Mouse (Mus musculus) heart, postnatal 14 days (tissue): ENCODE data around the gene Mgat5. TPM values are rescaled to one million over a fixed set of nuclear protein-coding genes. Genes with fewer than 3 reads are reported as not detected.

Experiments
- DNase-seq, 2 experiments: peaks; one replicate each; pipeline ENCODE4 v3.0.0; 2021 to 2022
- intact Hi-C: fragments of 180-260 bp; cut with DNase I; formaldehyde crosslinking; loops from one replicate; pipeline ENCODE4 v1.15.1; 2025
- total RNA-seq, 2 experiments: library from RNA; stranded (reverse); gene quantifications; 2 replicates each; pipeline ENCODE4 v1.2.3; 2021

Gene Mgat5
- total RNA-seq, 2 experiments from 2014 or later = 15.6 to 15.7 TPM

DNA sequence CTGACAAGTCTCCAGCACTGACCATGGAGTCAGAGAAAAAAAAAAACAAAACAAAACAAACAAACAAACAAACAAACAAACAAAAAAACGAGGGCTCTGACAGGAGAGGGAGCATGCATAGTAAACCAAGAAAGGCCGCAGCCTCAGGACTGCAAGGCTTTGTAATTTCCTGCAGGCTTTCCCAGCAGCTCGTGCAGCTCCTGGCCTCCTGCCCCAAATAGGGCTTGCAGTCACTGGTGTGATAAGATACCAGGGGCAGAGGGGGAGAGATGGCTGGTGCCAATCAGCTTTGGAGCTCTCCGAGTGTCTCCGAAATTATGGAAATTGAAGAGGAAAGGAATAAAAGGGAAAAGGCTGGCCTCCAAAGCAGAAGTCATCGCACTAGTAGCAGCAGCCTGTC is 260.5 kb downstream of the Mgat5 start:
- intact Hi-C loops = no loop called here
- DNase-seq = peak in 1 of 2 experiments; percentile 31

DNA sequence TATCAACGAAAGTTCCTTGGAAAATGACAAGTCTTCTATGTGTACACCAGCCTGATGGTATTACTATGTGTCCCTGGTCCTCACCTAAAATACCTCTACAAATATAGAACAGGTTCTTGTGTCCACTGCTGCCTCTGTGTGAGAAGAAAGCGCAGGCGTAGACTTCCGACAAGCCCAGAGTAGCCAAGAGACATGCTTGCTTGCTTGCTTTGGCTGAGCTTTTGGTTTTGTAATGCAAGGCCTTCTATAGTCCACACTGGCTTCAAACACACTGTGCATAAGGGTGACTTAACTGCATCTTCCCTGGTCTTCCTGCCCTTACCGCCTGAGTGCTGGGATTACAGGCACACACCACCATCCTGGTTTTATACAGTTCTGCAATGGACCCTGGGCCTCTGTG is 262.4 kb downstream of the Mgat5 start:
- no peak for DNase-seq
- intact Hi-C loops = no loop called here

DNA sequence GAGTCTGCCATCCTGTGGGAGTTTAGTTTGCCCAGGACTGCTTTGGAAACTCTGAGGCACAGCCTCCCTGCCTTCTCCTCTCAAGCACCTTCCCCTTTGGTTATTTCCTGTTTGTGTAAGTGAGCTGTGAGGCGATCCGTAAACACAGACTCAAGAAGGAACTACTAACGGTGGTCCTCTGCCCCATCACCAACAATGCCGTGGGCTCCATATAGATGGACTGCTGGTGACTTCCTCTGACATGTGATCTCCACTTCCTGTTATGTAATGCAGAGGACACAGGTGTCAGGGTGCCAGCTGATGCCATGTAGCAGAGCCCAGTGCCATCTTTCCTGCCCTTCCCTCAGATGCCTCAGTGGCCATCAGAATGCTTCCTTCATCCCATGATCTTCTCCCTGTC is 265.4 kb downstream of the Mgat5 start:
- intact Hi-C loops = no loop called here
- DNase-seq = no peak

DNA sequence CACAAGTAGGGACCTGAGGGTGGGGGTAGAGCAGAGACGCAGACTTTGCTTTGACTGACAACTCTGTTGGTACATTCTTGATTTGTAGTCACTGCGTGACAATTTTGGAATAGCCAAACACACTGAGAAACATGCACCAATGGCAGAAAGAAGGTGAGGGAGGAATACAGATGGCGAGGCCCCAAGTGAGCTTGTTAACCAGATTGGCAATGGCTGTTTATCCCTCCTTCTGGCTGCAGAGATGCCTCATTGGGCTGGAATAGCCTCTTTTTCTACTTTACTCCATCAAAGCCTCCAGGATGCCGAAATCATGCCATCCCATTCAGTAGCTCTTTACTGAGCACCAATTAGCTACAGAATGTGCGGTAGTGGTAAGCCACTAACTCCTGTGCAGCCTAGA is 270.9 kb downstream of the Mgat5 start:
- intact Hi-C loops = no loop called here
- no peak for DNase-seq

DNA sequence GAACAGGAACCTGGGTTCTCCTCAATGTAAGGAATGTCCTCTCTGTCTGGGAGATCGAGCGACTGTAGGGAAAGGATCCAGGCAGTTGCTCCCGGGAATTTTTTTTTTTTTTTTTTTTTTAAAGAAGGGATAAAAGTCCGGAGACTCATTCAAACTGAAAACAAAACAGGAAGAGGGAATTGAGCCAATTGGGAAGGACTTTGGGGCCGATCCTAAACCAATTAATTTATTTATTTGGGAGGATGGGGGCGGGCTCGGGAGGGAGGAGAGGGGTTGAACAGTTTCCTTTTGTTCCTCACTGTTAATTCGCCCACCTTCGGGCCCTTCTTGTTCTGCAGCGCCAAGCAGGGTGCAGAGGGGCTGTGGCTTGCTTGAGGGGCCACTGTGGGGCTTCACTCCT is 278.1 kb downstream of the Mgat5 start:
- intact Hi-C loops = no loop called here

DNA sequence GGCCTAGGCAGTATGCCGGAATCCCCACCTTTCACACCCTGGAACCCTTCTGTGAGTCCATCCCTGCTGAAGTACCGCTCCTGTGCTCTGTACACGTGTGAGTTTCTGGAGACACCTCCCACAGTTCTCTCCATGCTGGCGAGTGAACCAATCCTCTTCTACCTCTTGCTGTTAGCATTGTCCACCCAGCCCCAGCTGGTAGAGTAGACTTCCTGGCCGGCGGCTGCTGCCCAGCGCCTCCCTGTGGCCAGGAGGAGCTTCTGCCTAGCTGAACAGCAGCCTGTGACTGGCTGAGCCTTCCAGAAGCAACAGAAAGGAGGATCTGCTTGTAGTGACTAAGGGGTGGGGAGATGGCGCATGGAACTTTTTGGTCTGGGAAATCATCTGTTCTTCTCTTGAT is 279.4 kb downstream of the Mgat5 start:
- DNase-seq = peak; percentile 10 to 20
- intact Hi-C loops = no loop called here

More for the DNA sequence above, 278.1 kb downstream of the Mgat5 start:
- DNase-seq = no peak

DNA sequence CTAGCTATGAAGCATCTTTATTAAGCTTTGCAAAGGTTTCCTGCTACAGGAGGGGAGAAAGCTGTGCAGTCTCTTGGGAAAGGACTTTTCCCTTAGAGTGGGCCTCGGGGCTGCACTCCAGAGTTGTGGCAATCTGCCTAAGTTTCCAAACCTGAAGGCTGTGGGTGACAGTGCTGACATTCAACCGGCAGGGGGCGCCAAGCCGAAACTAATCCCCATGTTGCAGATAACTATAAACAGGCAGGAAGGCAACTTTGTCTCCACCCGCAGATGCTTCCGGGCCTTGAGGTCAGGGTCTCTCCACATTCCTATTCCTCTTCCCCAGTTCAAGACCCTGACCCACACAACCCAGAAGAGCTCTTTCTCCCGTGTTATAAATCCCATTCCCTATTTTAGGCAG is 280.0 kb downstream of the Mgat5 start:
- intact Hi-C loops = no loop called here
- peak; percentile 47 to 60 for DNase-seq

DNA sequence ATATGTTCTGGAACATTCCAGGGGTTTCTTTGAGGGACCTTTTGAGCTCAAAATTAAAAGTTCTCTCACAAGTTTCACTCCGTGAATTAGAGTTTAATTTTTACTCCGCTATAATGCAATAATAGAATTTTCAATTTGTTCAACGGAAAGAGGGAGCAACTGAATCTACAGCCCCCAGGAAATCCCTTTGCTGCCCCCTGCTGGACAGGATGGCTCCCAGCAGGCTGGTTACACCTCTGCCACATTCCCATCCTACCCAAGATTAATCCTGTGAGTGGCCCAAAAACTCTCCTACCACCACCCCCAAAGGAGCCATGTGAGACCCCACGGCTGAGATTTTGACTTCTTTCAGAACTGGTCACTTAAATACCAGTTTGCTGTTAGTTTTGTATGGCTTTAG is 282.3 kb downstream of the Mgat5 start:
- DNase-seq = peak; percentile 45 to 65
- intact Hi-C loops = no loop called here

DNA sequence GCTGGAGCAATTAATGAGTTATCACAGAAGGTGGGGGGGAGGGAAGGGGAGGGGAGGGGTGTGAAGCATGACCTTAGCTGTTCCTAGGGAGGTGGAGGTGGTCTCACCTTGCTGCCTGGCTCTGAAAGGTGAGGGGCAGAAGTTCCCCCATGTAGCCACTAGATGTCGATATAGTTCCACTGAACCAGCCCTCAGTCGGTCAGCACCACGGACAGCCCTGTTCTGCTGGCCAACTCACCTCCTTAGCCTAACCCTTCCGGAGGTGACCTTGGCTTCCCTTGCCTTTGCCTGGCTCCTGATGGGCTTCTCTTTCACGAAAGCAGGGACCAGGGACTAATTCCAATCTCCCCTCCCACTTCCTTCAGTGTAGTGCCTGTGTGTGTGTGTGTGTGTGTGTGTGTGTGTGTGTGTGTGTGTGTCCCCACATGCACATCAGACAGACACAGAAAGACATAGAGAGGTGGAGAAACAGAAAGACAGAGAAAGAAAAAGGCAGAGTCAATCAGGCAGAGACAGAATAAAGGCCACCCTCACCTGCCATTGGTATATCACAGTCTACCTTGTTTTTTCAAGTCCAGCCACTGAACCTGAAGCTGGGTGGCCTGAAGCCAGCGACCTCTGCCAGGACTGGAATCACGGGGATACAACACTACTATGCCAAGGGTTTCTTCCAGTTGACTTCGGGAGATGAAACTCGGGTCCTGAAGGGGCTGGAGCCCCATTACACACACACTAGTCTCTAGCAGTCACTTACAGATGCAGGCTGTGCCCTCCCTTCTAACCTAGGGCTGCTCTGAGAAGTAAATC is 292.1 kb downstream of the Mgat5 start:
- peak; percentile 59 to 72 for DNase-seq
- intact Hi-C loops = loop anchor here (5.0 kb wide), 2 partner anchors 200 to 725 kb away; no protein-coding TSS in a partner anchor

DNA sequence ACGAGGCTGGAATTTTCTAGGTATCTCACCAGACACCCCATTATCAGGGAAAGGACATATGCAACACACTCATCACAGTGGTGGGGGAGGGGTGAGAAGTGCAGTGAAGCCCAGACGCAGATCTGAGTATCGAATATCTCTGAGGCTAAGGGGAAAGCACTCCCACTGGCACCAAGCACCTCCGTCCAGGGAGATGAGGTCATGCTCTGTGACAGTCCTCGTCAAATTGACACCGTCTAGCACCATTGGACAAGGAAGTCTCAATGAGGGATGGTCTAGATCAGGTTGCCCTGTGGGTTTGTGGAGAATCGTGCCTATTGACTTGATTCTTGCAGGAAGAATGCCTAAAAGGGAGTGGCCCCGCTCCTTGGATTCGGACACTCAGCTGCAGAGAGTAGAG is 293.9 kb downstream of the Mgat5 start:
- no peak for DNase-seq
- intact Hi-C loops = loop anchor here (5.0 kb wide), 2 partner anchors 199 to 724 kb away; no protein-coding TSS in a partner anchor

DNA sequence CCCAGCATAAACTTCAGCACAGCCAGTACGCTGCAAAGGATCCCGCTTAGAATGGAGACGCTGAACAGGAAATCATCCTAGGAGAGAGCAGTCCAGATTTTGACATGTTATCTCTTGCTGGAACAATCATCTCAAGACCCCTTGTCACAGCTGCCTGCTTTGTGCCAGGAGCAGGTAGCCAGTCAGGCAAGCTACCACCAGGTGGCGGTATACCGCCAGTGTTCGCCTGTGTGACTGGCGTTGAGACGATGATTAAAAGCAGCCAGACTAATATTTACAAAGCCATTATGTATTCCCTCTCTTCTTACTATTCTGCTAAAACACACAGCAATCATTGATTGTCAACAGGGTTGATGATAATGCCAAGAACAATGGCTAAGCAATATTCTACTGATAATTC is 295.4 kb downstream of the Mgat5 start:
- DNase-seq = peak; percentile 80 to 90
- intact Hi-C loops = loop anchor here (1.0 to 2.0 kb wide), 2 partner anchors 181 to 265 kb away; no protein-coding TSS in a partner anchor

DNA sequence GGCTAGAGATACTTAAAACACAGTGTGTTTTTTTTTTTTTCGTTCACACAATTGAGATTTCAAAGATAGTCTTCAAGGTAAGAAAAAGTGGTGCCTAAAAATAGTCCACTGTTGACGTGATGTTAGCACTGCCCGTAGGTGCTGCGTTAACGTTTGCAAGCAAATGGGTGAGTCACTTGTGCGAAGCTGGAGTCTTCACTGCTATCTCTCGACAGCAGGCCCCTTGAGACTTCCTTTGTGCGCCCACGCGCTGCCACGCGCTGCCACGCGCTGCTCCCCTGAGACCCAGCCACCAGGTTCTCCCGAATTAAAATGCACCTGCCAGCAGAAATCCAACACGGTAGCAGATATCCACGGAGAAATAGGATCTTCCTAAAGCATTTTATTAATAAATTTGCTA is 295.9 kb downstream of the Mgat5 start:
- intact Hi-C loops = loop anchor here (1.0 to 2.0 kb wide), 2 partner anchors 180 to 265 kb away; no protein-coding TSS in a partner anchor
- DNase-seq = no peak

DNA sequence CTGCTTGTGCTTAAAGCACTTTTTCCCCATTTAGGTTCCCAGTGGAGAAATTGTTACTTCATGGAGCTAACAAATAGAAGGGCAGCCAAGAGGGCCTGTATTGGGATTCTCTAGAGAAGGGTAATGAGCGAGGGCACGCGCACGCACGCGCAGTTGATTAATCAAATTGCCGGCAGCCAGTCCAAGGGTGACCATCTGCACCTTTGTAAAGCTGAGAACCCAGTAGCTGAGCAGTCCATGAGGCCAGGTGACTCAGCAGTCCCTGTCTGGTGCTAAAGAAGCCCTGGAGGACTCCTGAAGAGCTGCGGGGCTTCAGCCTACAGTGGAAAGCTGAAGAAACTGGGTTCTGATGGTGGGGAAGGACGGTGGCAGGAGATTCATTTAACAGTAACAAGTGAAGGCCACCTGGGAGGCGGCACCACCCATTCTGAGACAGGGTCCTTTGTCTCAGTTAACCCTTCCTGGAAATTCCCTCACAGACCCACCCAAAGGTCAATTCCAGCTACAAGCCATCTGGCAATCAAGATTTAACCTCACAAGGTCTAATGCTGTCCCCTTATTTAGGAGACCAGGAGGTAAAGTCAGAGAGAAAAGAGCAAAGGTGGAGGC is 302.3 kb downstream of the Mgat5 start:
- no peak for DNase-seq
- intact Hi-C loops = no loop called here

DNA sequence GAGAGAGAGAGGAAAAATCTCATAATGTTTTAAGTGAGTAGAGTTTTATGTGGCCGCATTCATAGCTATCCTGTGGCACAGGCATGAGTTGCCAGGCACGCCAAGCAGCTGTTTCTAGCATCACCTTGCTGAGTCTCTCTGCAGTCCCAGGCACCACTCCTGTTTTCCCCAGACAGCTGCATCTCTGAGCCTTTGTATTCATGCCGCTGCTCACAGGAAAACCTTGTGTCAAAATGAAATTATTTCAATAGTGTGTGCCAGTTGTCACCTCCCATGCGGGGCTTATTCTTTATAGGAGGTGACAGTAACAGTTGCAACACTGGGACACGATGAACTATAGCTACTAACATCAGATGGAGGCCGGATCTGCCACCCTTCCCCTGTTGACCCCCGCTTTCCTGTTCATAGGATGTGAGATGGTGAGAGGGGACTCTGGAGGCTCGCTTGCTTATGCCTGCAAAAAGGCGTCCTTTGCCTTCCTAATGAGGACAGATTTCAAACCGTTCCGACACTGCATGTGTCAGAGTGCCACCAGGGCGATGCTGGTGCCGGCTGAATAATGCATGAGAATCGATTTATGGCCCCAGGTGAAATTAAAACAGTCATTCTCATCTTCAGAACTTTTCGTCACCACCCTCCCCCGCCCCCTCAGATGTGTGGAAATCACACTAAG is 303.4 kb downstream of the Mgat5 start:
- DNase-seq = no peak

DNA sequence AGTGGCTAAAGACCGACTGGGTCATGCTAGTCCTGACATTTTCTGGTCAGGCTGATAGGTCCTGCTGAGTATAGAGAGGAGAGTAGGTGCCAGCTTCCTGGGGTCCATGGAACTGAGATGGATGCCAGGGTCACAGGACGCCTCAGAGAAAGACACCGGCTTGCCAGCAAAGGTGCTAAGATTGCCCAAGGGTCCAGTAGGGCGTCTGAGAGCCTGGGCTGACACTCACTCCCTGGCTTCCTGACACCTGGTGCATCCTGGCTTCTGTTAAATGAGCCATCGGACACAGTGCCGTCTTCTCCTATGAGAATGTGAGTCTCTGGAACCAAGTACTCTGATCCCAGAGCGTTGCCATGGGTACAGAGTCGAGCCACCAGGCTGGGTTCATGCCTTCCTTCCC is 304.1 kb downstream of the Mgat5 start:
- intact Hi-C loops = no loop called here
- no peak for DNase-seq

More for the DNA sequence above, 303.4 kb downstream of the Mgat5 start:
- intact Hi-C loops = no loop called here

DNA sequence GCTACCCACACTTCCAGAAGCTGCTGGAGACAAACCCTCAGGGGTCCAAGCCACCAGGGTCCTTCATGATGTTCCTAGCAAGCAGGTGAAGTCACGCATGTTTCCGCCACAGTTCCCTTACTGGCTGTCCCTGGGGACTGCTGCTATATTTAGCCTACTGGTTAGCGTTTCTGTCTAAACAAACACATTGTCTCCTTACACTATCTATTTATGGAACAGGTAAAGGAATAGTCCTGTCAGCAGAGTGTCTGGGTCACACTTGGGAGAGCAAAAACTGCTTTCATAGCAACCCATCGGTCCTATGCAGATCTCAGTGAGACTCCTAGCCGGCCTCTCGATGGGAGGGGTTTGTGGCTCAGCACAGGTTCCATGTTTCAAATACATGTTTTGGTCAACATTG is 306.5 kb downstream of the Mgat5 start:
- no peak for DNase-seq
- intact Hi-C loops = no loop called here

DNA sequence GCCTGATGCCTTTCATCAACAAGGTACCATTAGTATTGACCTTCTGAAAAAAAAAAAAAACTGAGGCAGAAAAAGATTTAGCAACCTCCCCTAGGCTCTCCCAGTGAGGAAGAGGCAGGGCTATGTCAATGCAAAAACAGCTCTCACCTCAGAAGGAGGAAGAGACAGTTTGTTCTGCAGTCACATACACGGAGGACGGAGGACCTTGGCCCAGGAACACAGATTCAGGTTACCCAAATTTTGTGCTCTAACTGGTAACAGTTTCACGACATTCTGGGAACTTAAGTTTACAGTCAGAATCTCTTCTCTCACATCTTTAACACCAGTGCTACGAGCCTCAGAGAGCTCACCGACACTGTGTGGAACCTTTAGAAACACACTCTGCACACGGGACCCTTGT is 307.9 kb downstream of the Mgat5 start:
- no peak for DNase-seq
- intact Hi-C loops = no loop called here

DNA sequence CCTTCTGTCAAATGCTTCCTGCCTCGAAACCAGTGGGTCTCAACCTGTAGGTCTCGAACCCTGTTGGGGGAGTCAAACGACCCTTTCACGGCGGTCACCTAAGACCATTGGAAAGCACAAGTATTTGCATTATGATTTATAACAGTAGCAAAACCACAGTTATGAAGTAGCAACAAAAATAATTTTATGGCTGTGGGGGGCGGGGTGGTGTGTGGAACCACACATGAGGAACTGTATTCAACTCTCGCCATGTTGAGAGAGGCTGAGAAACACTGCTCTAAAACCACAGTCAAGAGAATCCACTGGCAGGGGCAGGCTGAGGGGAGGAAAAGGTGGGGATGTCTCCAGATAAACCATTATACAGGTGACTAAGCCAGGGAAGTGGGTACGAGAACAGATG is 308.3 kb downstream of the Mgat5 start:
- DNase-seq = no peak
- intact Hi-C loops = no loop called here

DNA sequence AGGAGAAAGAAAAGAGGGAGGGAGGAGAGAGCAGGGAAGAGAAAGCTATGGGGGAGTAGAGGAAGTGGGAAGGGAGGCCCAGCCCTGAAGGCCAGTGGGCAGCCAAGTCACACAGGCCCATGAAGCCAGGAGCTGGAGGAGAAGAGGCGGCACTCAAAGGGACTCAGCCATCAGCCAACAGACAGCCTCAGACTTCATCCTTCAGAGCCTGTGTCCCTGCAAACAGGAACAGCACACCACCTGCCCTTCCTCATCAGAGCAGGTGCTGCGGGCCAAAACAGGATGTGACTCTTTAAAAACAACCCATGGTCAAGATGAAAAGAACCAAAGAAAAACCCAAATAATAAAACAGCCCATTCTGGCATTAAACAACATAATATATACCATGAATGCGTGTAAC is 308.8 kb downstream of the Mgat5 start:
- no peak for DNase-seq
- intact Hi-C loops = no loop called here

DNA sequence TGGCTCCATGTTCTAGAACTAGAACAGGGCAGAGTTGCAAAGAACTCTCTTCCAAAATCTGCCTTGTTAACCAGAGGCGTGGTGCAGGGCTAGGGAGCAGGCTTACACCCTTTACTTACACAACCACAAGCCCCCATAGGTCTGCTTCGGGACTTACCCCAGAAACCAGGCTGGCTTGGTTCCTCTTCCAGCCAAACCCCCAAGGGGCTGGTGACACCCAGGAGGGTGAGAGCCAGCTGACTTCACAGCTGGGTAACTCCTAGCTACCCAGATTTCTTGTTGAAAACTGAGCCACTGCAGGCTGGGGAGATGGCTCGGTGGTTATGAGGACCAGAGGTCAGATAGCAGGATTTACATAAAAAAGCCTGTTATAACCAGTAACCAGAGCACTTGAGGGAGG is 309.7 kb downstream of the Mgat5 start:
- no peak for DNase-seq
- intact Hi-C loops = no loop called here

DNA sequence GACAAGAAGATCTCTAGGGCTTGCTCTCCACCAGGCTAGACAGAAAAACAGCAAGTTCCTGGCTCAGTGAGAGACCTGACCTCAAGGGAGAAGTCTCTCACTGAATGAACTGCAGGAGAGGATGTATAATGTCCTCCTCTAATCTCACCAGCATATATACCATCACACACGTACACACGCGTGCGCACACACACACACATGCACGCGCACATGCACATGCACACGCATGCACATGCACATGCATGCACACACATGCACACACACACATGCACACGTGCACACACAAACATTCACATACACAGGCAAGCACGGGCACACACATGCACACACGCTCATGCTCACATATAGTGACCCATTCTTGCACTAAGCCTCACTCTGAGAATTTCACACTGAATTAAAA is 310.1 kb downstream of the Mgat5 start:
- intact Hi-C loops = no loop called here
- no peak for DNase-seq
